18 mouse cellular contexts compared by ENCODE assay signal in the genomic region with DNA sequence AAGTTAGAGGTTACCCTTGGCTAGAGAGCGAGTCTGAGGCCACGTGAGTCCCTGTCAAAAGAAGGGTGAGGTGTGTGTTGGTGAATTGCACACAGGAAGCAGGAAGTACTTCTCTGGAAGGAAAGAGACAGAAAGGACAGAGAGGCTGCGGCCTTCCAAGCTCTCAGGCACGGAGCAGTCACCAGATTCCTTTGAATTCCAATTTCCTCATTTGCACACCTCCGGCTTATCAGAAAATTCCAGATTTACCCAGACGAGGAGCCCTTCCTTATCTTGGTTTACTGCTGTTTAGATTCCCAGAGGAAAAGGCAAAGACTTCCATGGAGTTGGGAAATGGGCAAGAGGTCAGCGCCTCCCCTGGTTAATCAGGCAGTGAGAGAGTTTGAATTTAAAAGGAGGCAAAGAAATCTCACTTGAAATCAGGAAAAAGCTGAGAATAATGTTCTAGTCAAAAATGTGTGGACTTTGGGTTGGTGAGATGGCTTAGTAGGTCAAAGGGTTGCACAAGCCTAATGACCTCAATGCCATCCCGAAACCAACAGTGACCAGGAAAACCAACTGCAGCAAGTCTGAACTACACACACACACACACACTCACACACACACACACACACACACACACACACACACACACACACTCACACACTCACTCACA. TPM values are rescaled to one million over a fixed set of nuclear protein-coding genes. Genes with fewer than 3 reads are reported as not detected.
A peak's percentile ranks its signal among the peaks of the same experiment; 100 is the strongest.
DNase-seq lines count a peak whose midpoint lies in the region; ATAC-seq and TF ChIP-seq lines count a peak whose summit lies in the region.
"Had no signal": no experiment of that assay in that cellular context is flagged by ENCODE, and none has a peak within 500 bp of the region (broad histone marks: within the 10 kb centered on the region; RNA-seq: fewer than 3 reads in every experiment).

No protein-coding gene starts in this region.

- no peak overlapping the region for H3K9ac ChIP-seq in liver, embryonic 11.5 days (ENCODE audit: low read depth, low read length)
- H3K9ac ChIP-seq in liver, postnatal 0 days (replicated peaks) = peak overlapping the region; percentile 38; the same call in 1 of the 2 replicates
- H3K9ac ChIP-seq: forebrain, postnatal 0 days; lung, embryonic 15.5 days; neural tube, embryonic 13.5 days had no signal

- no peak for ATAC-seq in liver, embryonic 11.5 days (replicated peaks; ENCODE audit: low FRiP score)
- ATAC-seq in liver, postnatal 0 days = peak; percentile 80
- ATAC-seq: forebrain, postnatal 0 days had no signal

- 0 out of 2 replicates have a peak, but pooled peaks have one; percentile 49 for TF ChIP-seq EP300 in liver, postnatal 0 days (IDR thresholded peaks at IDR 0.05; ENCODE audit: low read depth)

- H3K27me3 ChIP-seq in liver, embryonic 11.5 days (replicated peaks; ENCODE audit: control insufficient read depth, insufficient read depth, low read length) = no peaks in the 10 kb centered on the region
- H3K27me3 ChIP-seq in liver, postnatal 0 days (ENCODE audit: insufficient read depth, low read length) = no peaks in the 10 kb centered on the region
- H3K27me3 ChIP-seq: lung, embryonic 15.5 days; neural tube, embryonic 13.5 days had no signal

- H3K4me1 ChIP-seq in liver, embryonic 11.5 days (replicated peaks; ENCODE audit: control insufficient read depth, insufficient read depth, low read length) = no peaks in the 10 kb centered on the region
- H3K4me1 ChIP-seq in liver, postnatal 0 days (ENCODE audit: insufficient read depth) = no peaks in the 10 kb centered on the region
- H3K4me1 ChIP-seq: lung, embryonic 15.5 days; neural tube, embryonic 13.5 days had no signal

- TF ChIP-seq CTCF in liver, postnatal 0 days (IDR thresholded peaks at IDR 0.05; ENCODE audit: low read depth) = no peak
- TF ChIP-seq CTCF in layer of hippocampus, adult 2 months (conservative IDR thresholded peaks at IDR 0.05) = no peak

- H3K36me3 ChIP-seq in liver, embryonic 11.5 days (ENCODE audit: control insufficient read depth, insufficient read depth, low read length) = no peaks in the 10 kb centered on the region
- no peaks in the 10 kb centered on the region for H3K36me3 ChIP-seq in liver, postnatal 0 days (replicated peaks; ENCODE audit: insufficient read depth, low read length)
- H3K36me3 ChIP-seq: lung, embryonic 15.5 days; midbrain, embryonic 10.5 days; neural tube, embryonic 13.5 days had no signal

- H3K27ac ChIP-seq in liver, embryonic 11.5 days (ENCODE audit: low read depth, low read length) = no peak overlapping the region
- H3K27ac ChIP-seq in liver, postnatal 0 days (ENCODE audit: low read depth) = peak overlapping the region; percentile 93
- H3K27ac ChIP-seq in layer of hippocampus, adult 2 months = no peak overlapping the region
- H3K27ac ChIP-seq: gastrocnemius, adult 2 months; lung, embryonic 15.5 days; midbrain, embryonic 10.5 days; neural tube, embryonic 13.5 days had no signal

- peak overlapping the region; percentile 34; the same call in 1 of the 2 replicates for H3K4me2 ChIP-seq in liver, embryonic 11.5 days
- peak overlapping the region; percentile 50 for H3K4me2 ChIP-seq in liver, postnatal 0 days (ENCODE audit: low read depth, low read length)
- H3K4me2 ChIP-seq: lung, embryonic 15.5 days; neural tube, embryonic 13.5 days had no signal

- 0 out of 2 replicates have a peak overlapping the region, but pooled peaks have one; percentile 32 for H3K4me3 ChIP-seq in liver, embryonic 11.5 days (ENCODE audit: low read depth, low read length)
- H3K4me3 ChIP-seq in liver, postnatal 0 days (ENCODE audit: low read depth, low read length) = peak overlapping the region; percentile 23; the same call in 1 of the 2 replicates
- no peak overlapping the region for H3K4me3 ChIP-seq in layer of hippocampus, adult 2 months
- H3K4me3 ChIP-seq: gastrocnemius, adult 2 months; lung, embryonic 15.5 days; midbrain, embryonic 10.5 days; neural tube, embryonic 13.5 days had no signal

- 42% methylated on average over 8 of the region's 8 CpGs for WGBS in liver, embryonic 11.5 days
- WGBS in liver, postnatal 0 days (ENCODE audit: insufficient replicate concordance) = 37% methylated on average over 8 of the region's 8 CpGs

- DNase-seq in lung, adult 18-20 months = peak; percentile 48 to 61
- no peak for DNase-seq in lung, postnatal 14 days
- no peak for DNase-seq in liver, embryonic 11.5 days (ENCODE audit: low spot score)
- no peak for DNase-seq in liver, postnatal 0 days
- no peak for DNase-seq in layer of hippocampus, adult 2 months (ENCODE audit: low spot score in 2 of 2)
- no peak for DNase-seq in spleen, postnatal 36 days (ENCODE audit: low spot score in 2 of 2)
- DNase-seq in cerebellum, adult 11-12 months = no peak
- DNase-seq: cerebellum, postnatal 10 days; forebrain, postnatal 0 days; gastrocnemius, adult 2 months; heart, adult 11 months; heart, postnatal 4 days; layer of hippocampus, postnatal 36 days had no signal

- no peaks in the 10 kb centered on the region for H3K9me3 ChIP-seq in liver, embryonic 11.5 days (ENCODE audit: control insufficient read depth, low read length)
- no peaks in the 10 kb centered on the region for H3K9me3 ChIP-seq in liver, postnatal 0 days (ENCODE audit: low read length)
- H3K9me3 ChIP-seq: lung, embryonic 15.5 days; midbrain, embryonic 10.5 days; neural tube, embryonic 13.5 days had no signal

RNA-seq across cellular contexts. Expression of a gene that starts 47.1 kb away (rescaled TPM):
- 0.19 TPM in 1 of 2 replicates, not detected in the other for polyA plus RNA-seq in liver, embryonic 11.5 days (2014; fragmentation: Nextera tagmentation; extraction: Ambion mirVana)
- 0.35 and 0.54 TPM in 2 replicates for polyA plus RNA-seq in liver, postnatal 0 days (2015; fragmentation: Nextera tagmentation; extraction: Ambion mirVana)
- total RNA-seq in layer of hippocampus, adult 2 months (2021) = not detected
- total RNA-seq: gastrocnemius, adult 2 months; layer of hippocampus, postnatal 36 days; monocyte, adult 5-6 weeks had no signal
- polyA plus RNA-seq: forebrain, postnatal 0 days; heart, embryonic 14.5 days; midbrain, embryonic 10.5 days had no signal

Comparison
In these comparisons a context has a peak if more than half of its experiments do, and no peak if none do; other contexts are left out.
1. DNase-seq: peak in lung, adult 18-20 months (2 of 2); none in lung, postnatal 14 days (single experiment), liver, embryonic 11.5 days (single experiment), liver, postnatal 0 days (single experiment), layer of hippocampus, adult 2 months (0 of 2), spleen, postnatal 36 days (0 of 2) and cerebellum, adult 11-12 months (single experiment).